Mouse (Mus musculus) spleen, adult 2 months (tissue): ENCODE data around the gene Adamts20.

Experiments
- CTCF ChIP-seq: fragments of 200-500 bp; IDR thresholded peaks from 2 replicates; pipeline ENCODE4 v1.5.1; 2011; ENCODE audit warnings: mild to moderate bottlenecking, inconsistent platforms; ENCODE audit not compliant: insufficient read depth, insufficient read length, insufficient replicate concordance; ENCODE audit errors: extremely low read depth
- POLR2A ChIP-seq: fragments of 200-500 bp; IDR thresholded peaks from 2 replicates; pipeline ENCODE4 v1.6.1; 2011; ENCODE audit warnings: low read depth, low read length, inconsistent platforms

GRCm38 (mm10) chr15:94349052-94349451 lies 116.2 kb downstream of the Adamts20 start:
- no peak for TF ChIP-seq POLR2A
- no peak for TF ChIP-seq CTCF
